Mouse (Mus musculus) liver, embryonic 14.5 days (tissue): ENCODE measurements at regions not wholly inside any gene's neighbourhood (a gene's known extent, or its start where the extent isn't known, plus 50 kb on each side); places are given as distances from the start of the nearest gene placed in this dataset.

ENCODE experiments used
- CTCF ChIP-seq: IDR thresholded peaks from 2 replicates; pipeline ENCODE4 v1.5.1; 2016; ENCODE audit warnings: antibody characterized with exemption, low read depth, control low read depth
- EP300 ChIP-seq: IDR thresholded peaks from 2 replicates; pipeline ENCODE4 v1.6.1; 2016; ENCODE audit warnings: antibody characterized with exemption, low read depth

DNA sequence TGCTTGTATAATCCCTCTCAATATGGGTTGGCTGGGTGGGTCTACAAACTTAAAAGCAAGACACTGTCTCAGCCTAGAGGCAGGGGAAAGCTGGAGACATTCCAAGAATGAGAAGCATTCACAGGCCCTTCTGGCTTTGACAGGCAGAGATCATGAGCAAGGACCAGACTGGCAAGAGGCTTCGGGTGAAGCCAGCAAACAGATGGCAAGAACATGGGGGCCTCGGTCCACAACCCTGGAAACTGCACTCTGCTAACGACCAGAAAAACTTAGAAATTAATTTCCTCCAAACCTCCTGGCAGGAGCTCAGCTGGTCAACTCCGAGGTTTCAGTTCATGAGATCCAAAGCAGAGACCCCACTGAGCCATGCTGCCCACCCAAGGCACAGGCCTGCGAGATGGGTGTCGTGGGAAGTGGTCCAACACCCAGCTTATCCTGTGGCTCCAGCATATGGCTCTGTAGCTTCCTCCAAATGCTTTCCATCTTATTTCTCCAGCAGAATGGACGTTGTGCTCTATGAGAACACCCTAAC lies 99.1 kb downstream of the Ets2 start:
- TF ChIP-seq EP300 (no peak), CTCF (no peak)
